Mouse (Mus musculus): Measurements from ENCODE around the gene Gm13287. TPM values are rescaled to one million over a fixed set of nuclear protein-coding genes. Genes with fewer than 3 reads are reported as not detected.

Gene Gm13287
- polyA plus RNA-seq, 1 experiment from 2014 or later: not detected

DNA sequence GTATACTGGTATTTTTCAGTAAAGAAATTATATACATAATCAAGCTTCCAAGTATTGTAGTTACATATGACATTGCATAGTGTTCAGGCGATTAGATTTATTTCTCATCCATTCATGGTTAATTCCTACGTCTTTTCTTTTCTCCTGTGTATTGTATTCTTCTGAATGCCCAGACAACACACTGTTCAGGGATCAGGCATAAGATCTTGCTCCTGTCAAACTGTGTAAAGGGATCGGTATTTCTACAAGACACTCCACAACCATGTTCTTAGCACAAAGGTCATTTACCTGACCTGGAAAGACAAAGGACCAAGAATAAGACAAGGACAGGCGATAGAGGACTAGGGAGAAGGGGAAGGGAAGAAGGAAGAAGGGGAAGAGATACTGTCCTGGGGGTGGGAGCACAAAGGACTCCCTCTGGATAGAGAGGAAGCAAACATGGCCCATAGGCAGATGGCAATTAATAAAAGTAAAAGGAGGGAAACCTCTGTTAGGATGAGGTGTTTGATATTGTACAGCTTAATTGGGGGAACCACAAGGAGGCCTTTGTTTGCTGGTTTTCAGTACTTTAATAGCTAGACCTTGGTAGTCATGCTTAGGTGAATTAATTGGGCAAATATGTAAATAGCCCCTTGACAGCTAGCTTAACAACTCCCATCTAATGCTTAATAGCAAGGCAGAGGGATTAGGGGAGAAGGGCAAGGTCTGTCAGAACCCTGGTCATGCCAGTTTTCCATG lies 48.1 kb downstream of the Gm13287 start:
- 48% methylated on average over 4 of the region's 4 CpGs for WGBS (ENCODE audit: insufficient replicate concordance)
- no peak overlapping the region for H3K4me2 ChIP-seq (ENCODE audit: low read depth, low read length)
- H3K9me3 ChIP-seq (replicated peaks; ENCODE audit: control insufficient read depth, low read length): no peaks in the 10 kb centered on the region
- H3K36me3 ChIP-seq (ENCODE audit: control insufficient read depth, insufficient read depth): no peaks in the 10 kb centered on the region
- H3K4me1 ChIP-seq (ENCODE audit: control insufficient read depth, low read depth, low read length): no peaks in the 10 kb centered on the region
- no peak overlapping the region for H3K4me3 ChIP-seq (ENCODE audit: low read depth, low read length)
- no peak overlapping the region for H3K9ac ChIP-seq (ENCODE audit: low read depth, low read length)
- H3K27me3 ChIP-seq (ENCODE audit: control insufficient read depth, insufficient read depth, low read depth, low read length): no peaks in the 10 kb centered on the region
- no peak for ATAC-seq (ENCODE audit: low read depth)
- no peak overlapping the region for H3K27ac ChIP-seq (ENCODE audit: low read length)

Other genes starting within 250 kb of the Gm13287 start
- not detected in 2 replicates for gene Ifna15, start 245.0 kb upstream of the Gm13287 start, polyA plus RNA-seq (2015; fragmentation: Nextera tagmentation; extraction: Ambion mirVana)
- not detected in 2 replicates for gene Ifna14, start 231.5 kb upstream of the Gm13287 start, polyA plus RNA-seq (2015; fragmentation: Nextera tagmentation; extraction: Ambion mirVana)
- gene Ifna9, start 210.9 kb upstream of the Gm13287 start, polyA plus RNA-seq (2015; fragmentation: Nextera tagmentation; extraction: Ambion mirVana): not detected in 2 replicates
- not detected in 2 replicates for gene Ifna12, start 199.9 kb upstream of the Gm13287 start, polyA plus RNA-seq (2015; fragmentation: Nextera tagmentation; extraction: Ambion mirVana)
- not detected in 2 replicates for gene C87499, start 168.8 kb upstream of the Gm13287 start, polyA plus RNA-seq (2015; fragmentation: Nextera tagmentation; extraction: Ambion mirVana)
- gene Ifna13, start 158.8 kb upstream of the Gm13287 start, polyA plus RNA-seq (2015; fragmentation: Nextera tagmentation; extraction: Ambion mirVana): not detected in 2 replicates
- not detected in 2 replicates for gene Ifna16, start 126.3 kb upstream of the Gm13287 start, polyA plus RNA-seq (2015; fragmentation: Nextera tagmentation; extraction: Ambion mirVana)
- not detected in 2 replicates for gene Ifna2, start 119.3 kb upstream of the Gm13287 start, polyA plus RNA-seq (2015; fragmentation: Nextera tagmentation; extraction: Ambion mirVana)
- not detected in 2 replicates for gene Ifnab, start 111.9 kb upstream of the Gm13287 start, polyA plus RNA-seq (2015; fragmentation: Nextera tagmentation; extraction: Ambion mirVana)
- 0.25 and 0.32 TPM in 2 replicates for gene Gm26566, start 81.4 kb upstream of the Gm13287 start, polyA plus RNA-seq (2015; fragmentation: Nextera tagmentation; extraction: Ambion mirVana)
- 22.4 and 23.5 TPM in 2 replicates for gene Klhl9, start 80.8 kb upstream of the Gm13287 start, polyA plus RNA-seq (2015; fragmentation: Nextera tagmentation; extraction: Ambion mirVana)
- gene Gm13271, start 48.4 kb upstream of the Gm13287 start, polyA plus RNA-seq (2015; fragmentation: Nextera tagmentation; extraction: Ambion mirVana): not detected in 2 replicates
- 0.07 TPM in 1 of 2 replicates, not detected in the other for gene Gm13283, start 43.1 kb upstream of the Gm13287 start, polyA plus RNA-seq (2015; fragmentation: Nextera tagmentation; extraction: Ambion mirVana)
- 0.11 TPM in 1 of 2 replicates, not detected in the other for gene Gm13290, start 29.4 kb upstream of the Gm13287 start, polyA plus RNA-seq (2015; fragmentation: Nextera tagmentation; extraction: Ambion mirVana)
- gene Gm13289, start 26.3 kb upstream of the Gm13287 start, polyA plus RNA-seq (2015; fragmentation: Nextera tagmentation; extraction: Ambion mirVana): not detected in 2 replicates
- not detected in 2 replicates for gene Gm13272, start 23.4 kb upstream of the Gm13287 start, polyA plus RNA-seq (2015; fragmentation: Nextera tagmentation; extraction: Ambion mirVana)
- gene Ifnz, start 21.1 kb upstream of the Gm13287 start, polyA plus RNA-seq (2015; fragmentation: Nextera tagmentation; extraction: Ambion mirVana): not detected in 2 replicates
- not detected in 2 replicates for gene Gm13276, start 17.5 kb upstream of the Gm13287 start, polyA plus RNA-seq (2015; fragmentation: Nextera tagmentation; extraction: Ambion mirVana)
- not detected in 2 replicates for gene Gm13277, start 14.6 kb upstream of the Gm13287 start, polyA plus RNA-seq (2015; fragmentation: Nextera tagmentation; extraction: Ambion mirVana)
- gene Gm13278, start 11.7 kb upstream of the Gm13287 start, polyA plus RNA-seq (2015; fragmentation: Nextera tagmentation; extraction: Ambion mirVana): not detected in 2 replicates
- not detected in 2 replicates for gene Gm13275, start 8.8 kb upstream of the Gm13287 start, polyA plus RNA-seq (2015; fragmentation: Nextera tagmentation; extraction: Ambion mirVana)
- not detected in 2 replicates for gene Gm13279, start 5.9 kb upstream of the Gm13287 start, polyA plus RNA-seq (2015; fragmentation: Nextera tagmentation; extraction: Ambion mirVana)
- 0.15 and 0.23 TPM in 2 replicates for gene Gm13285, start 3.6 kb upstream of the Gm13287 start, polyA plus RNA-seq (2015; fragmentation: Nextera tagmentation; extraction: Ambion mirVana)
- gene Gm13288, start 2.3 kb downstream of the Gm13287 start, polyA plus RNA-seq (2015; fragmentation: Nextera tagmentation; extraction: Ambion mirVana): not detected in 2 replicates
- not detected in 2 replicates for gene Ifna7, start 13.0 kb downstream of the Gm13287 start, polyA plus RNA-seq (2015; fragmentation: Nextera tagmentation; extraction: Ambion mirVana)
- gene Ifna11, start 16.7 kb downstream of the Gm13287 start, polyA plus RNA-seq (2015; fragmentation: Nextera tagmentation; extraction: Ambion mirVana): not detected in 2 replicates
- not detected in 2 replicates for gene Ifna6, start 24.2 kb downstream of the Gm13287 start, polyA plus RNA-seq (2015; fragmentation: Nextera tagmentation; extraction: Ambion mirVana)
- gene Ifna5, start 32.3 kb downstream of the Gm13287 start, polyA plus RNA-seq (2015; fragmentation: Nextera tagmentation; extraction: Ambion mirVana): not detected in 2 replicates
- gene Ifna4, start 38.6 kb downstream of the Gm13287 start, polyA plus RNA-seq (2015; fragmentation: Nextera tagmentation; extraction: Ambion mirVana): not detected in 2 replicates
- gene Ifna1, start 46.8 kb downstream of the Gm13287 start, polyA plus RNA-seq (2015; fragmentation: Nextera tagmentation; extraction: Ambion mirVana): not detected in 2 replicates
- gene Ifne, start 76.9 kb downstream of the Gm13287 start, polyA plus RNA-seq (2015; fragmentation: Nextera tagmentation; extraction: Ambion mirVana): not detected in 2 replicates

Measured in liver, embryonic 16.5 days (tissue).